9 mouse cellular contexts compared by ENCODE assay signal in the genomic region with DNA sequence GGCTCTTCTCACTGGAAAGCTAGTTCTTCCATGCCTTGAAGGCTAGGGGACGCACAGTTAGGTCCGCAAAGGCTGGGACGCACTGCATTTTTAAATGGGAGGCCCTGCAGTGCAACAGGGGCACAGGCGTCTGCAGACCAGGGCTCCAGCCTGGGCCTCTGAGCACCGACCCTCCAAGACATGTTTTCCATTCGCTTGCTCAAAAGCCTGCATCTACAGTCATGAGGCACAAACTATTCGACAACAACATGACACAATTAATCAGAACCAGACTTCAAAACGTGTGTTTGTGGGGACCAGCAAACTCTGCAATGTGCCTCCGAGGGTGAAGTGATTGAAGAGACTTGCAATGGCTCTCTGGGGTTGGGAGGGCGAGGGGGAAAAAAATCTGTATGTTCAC. TPM values are rescaled to one million over a fixed set of nuclear protein-coding genes. Genes with fewer than 3 reads are reported as not detected.
DNase-seq lines count a peak whose midpoint lies in the region; ATAC-seq and TF ChIP-seq lines count a peak whose summit lies in the region.
"Had no signal": no experiment of that assay in that cellular context is flagged by ENCODE, and none has a peak within 500 bp of the region (broad histone marks: within the 10 kb centered on the region; RNA-seq: fewer than 3 reads in every experiment).

No protein-coding gene starts in this region.

- peaks cover 13 to 27% of the 10 kb centered on the region in 2 experiments for H3K4me1 ChIP-seq in heart, embryonic 14.5 days (ENCODE audit: control insufficient read depth in 2 of 2, insufficient read depth in 2 of 2, low read length in 2 of 2)
- peaks cover 50% of the 10 kb centered on the region for H3K4me1 ChIP-seq in embryonic facial prominence, embryonic 15.5 days
- H3K4me1 ChIP-seq in hindbrain, postnatal 0 days (ENCODE audit: insufficient read depth, low read length) = peaks cover 12% of the 10 kb centered on the region
- H3K4me1 ChIP-seq in neural tube, embryonic 13.5 days (replicated peaks) = peaks cover 94% of the 10 kb centered on the region

- intact Hi-C loops in left cerebral cortex, postnatal 10 days (cut with DNase I) = no loop called here
- intact Hi-C loops in left cerebral cortex, postnatal 14 days (cut with DNase I) = no loop called here

- DNase-seq in heart, adult 18-20 months = no peak
- DNase-seq in hindbrain, postnatal 0 days (ENCODE audit: low spot score) = no peak
- no peak for DNase-seq in left cerebral cortex, postnatal 10 days (ENCODE audit: extremely low spot score in 1 of 2, low spot score in 2 of 2)
- DNase-seq in thymus, postnatal 0 days (ENCODE audit: low spot score) = no peak
- no peak for DNase-seq in left cerebral cortex, postnatal 14 days (ENCODE audit: low spot score in 2 of 2)
- DNase-seq: cerebellum, adult 9-10 months had no signal

- peaks cover 46% of the 10 kb centered on the region for H3K27me3 ChIP-seq in heart, embryonic 14.5 days (ENCODE audit: control insufficient read depth, insufficient read depth, low read length)
- peaks cover 55% of the 10 kb centered on the region for H3K27me3 ChIP-seq in embryonic facial prominence, embryonic 15.5 days
- H3K27me3 ChIP-seq in hindbrain, postnatal 0 days (ENCODE audit: insufficient read depth, low read length) = peaks cover 14% of the 10 kb centered on the region; the same call in 1 of the 2 replicates
- peaks cover 68% of the 10 kb centered on the region for H3K27me3 ChIP-seq in neural tube, embryonic 13.5 days

- no peaks in the 10 kb centered on the region for H3K36me3 ChIP-seq in heart, embryonic 14.5 days (ENCODE audit: control insufficient read depth, insufficient read depth, low read length)
- no peaks in the 10 kb centered on the region for H3K36me3 ChIP-seq in embryonic facial prominence, embryonic 15.5 days
- H3K36me3 ChIP-seq in hindbrain, postnatal 0 days (ENCODE audit: insufficient read depth, low read length) = no peaks in the 10 kb centered on the region
- no peaks in the 10 kb centered on the region for H3K36me3 ChIP-seq in neural tube, embryonic 13.5 days

- no peaks in the 10 kb centered on the region for H3K9me3 ChIP-seq in heart, embryonic 14.5 days (ENCODE audit: control insufficient read depth, low read length)
- H3K9me3 ChIP-seq in embryonic facial prominence, embryonic 15.5 days (replicated peaks) = no peaks in the 10 kb centered on the region
- H3K9me3 ChIP-seq in hindbrain, postnatal 0 days (ENCODE audit: low read length) = no peaks in the 10 kb centered on the region
- H3K9me3 ChIP-seq in neural tube, embryonic 13.5 days = no peaks in the 10 kb centered on the region

- no peak for ATAC-seq in heart, embryonic 14.5 days (ENCODE audit: insufficient number of reproducible peaks, insufficient read depth, low FRiP score, low read depth)
- no peak for ATAC-seq in embryonic facial prominence, embryonic 15.5 days (ENCODE audit: insufficient number of reproducible peaks, low FRiP score, low TSS enrichment, low read depth)
- no peak for ATAC-seq in hindbrain, postnatal 0 days
- ATAC-seq in neural tube, embryonic 13.5 days (ENCODE audit: low read depth) = no peak

- no peak for TF ChIP-seq CTCF in hindbrain, postnatal 0 days (IDR thresholded peaks at IDR 0.05; ENCODE audit: low read depth)

- peak overlapping the region; percentile 51; the same call in 1 of the 2 replicates for H3K9ac ChIP-seq in heart, embryonic 14.5 days (ENCODE audit: low read length)
- no peak overlapping the region for H3K9ac ChIP-seq in embryonic facial prominence, embryonic 15.5 days
- no peak overlapping the region; the same call in 1 of the 2 replicates for H3K9ac ChIP-seq in hindbrain, postnatal 0 days (replicated peaks; ENCODE audit: low read length)
- peak overlapping the region; percentile 85 for H3K9ac ChIP-seq in neural tube, embryonic 13.5 days

- peak overlapping the region; percentile 92 for H3K4me2 ChIP-seq in heart, embryonic 14.5 days (ENCODE audit: low read length)
- peak overlapping the region; percentile 29; the same call in 1 of the 2 replicates for H3K4me2 ChIP-seq in embryonic facial prominence, embryonic 15.5 days (replicated peaks)
- H3K4me2 ChIP-seq in hindbrain, postnatal 0 days (ENCODE audit: low read depth, low read length) = peak overlapping the region; percentile 78
- H3K4me2 ChIP-seq in neural tube, embryonic 13.5 days = peak overlapping the region; percentile 94

- WGBS in heart, embryonic 14.5 days = 23% methylated on average over 10 of the region's 10 CpGs
- 23% methylated on average over 10 of the region's 10 CpGs for WGBS in embryonic facial prominence, embryonic 15.5 days
- WGBS in hindbrain, postnatal 0 days = 31% methylated on average over 10 of the region's 10 CpGs
- 5% methylated on average over 10 of the region's 10 CpGs for WGBS in neural tube, embryonic 13.5 days

- no peak overlapping the region for H3K27ac ChIP-seq in heart, embryonic 14.5 days (replicated peaks in 1 of 2; ENCODE audit: control insufficient read depth in 1 of 2, insufficient read depth in 1 of 2, low read depth in 2 of 2, low read length in 2 of 2)
- H3K27ac ChIP-seq in embryonic facial prominence, embryonic 15.5 days (replicated peaks) = no peak overlapping the region
- no peak overlapping the region for H3K27ac ChIP-seq in hindbrain, postnatal 0 days
- H3K27ac ChIP-seq in neural tube, embryonic 13.5 days (replicated peaks) = peak overlapping the region; percentile 52

- H3K4me3 ChIP-seq in heart, embryonic 14.5 days (ENCODE audit: control insufficient read depth in 1 of 2, insufficient read depth in 1 of 2, low read depth in 1 of 2, low read length in 2 of 2) = peak overlapping the region; percentile 1 to 77; a peak in 3 of 4 replicates
- H3K4me3 ChIP-seq in embryonic facial prominence, embryonic 15.5 days (replicated peaks) = peak overlapping the region; percentile 7; the same call in 1 of the 2 replicates
- peak overlapping the region; percentile 63 for H3K4me3 ChIP-seq in hindbrain, postnatal 0 days (ENCODE audit: low read length)
- H3K4me3 ChIP-seq in neural tube, embryonic 13.5 days = peak overlapping the region; percentile 71

RNA-seq across cellular contexts. Expression of a gene that starts 17.1 kb away (rescaled TPM):
- polyA plus RNA-seq in heart, embryonic 14.5 days (2014; fragmentation: Nextera tagmentation; extraction: Ambion mirVana) = 10.6 and 11.5 TPM in 2 replicates
- 10 to 100 TPM; 72.7 to 76.0 TPM for total RNA-seq in heart, adult 18-20 months (2021)
- polyA plus RNA-seq in embryonic facial prominence, embryonic 15.5 days (2015; fragmentation: Nextera tagmentation; extraction: Ambion mirVana) = 12.5 and 15.8 TPM in 2 replicates
- 81.7 and 101 TPM in 2 replicates for total RNA-seq in hindbrain, postnatal 0 days (2014; rRNA removed)
- 13.8 and 14.3 TPM in 2 replicates for polyA plus RNA-seq in hindbrain, postnatal 0 days (2015; fragmentation: Nextera tagmentation; extraction: Ambion mirVana)
- 31.3 and 35.3 TPM in 2 replicates for polyA plus RNA-seq in neural tube, embryonic 13.5 days (2015; fragmentation: Nextera tagmentation; extraction: Ambion mirVana)
- 10 to 100 TPM in 1 of 2 experiments, 1 to 10 TPM in 1; 8.8 to 10.6 TPM for total RNA-seq in left cerebral cortex, postnatal 10 days (2021)
- polyA plus RNA-seq in thymus, postnatal 0 days (2015; fragmentation: Nextera tagmentation; extraction: Ambion mirVana) = 3.4 and 4.4 TPM in 2 replicates
- total RNA-seq in left cerebral cortex, postnatal 14 days (2021) = 10 to 100 TPM in 1 of 2 experiments, 1 to 10 TPM in 1; 8.0 to 11.1 TPM

RNA-seq across cellular contexts. Expression of a gene that starts 48.4 kb away (rescaled TPM):
- 0.65 and 1.0 TPM in 2 replicates for polyA plus RNA-seq in heart, embryonic 14.5 days (2014; fragmentation: Nextera tagmentation; extraction: Ambion mirVana)
- total RNA-seq in heart, adult 18-20 months (2021) = 1 to 10 TPM; 1.1 to 1.9 TPM
- polyA plus RNA-seq in embryonic facial prominence, embryonic 15.5 days (2015; fragmentation: Nextera tagmentation; extraction: Ambion mirVana) = 0.55 and 1.0 TPM in 2 replicates
- 1.4 and 2.5 TPM in 2 replicates for total RNA-seq in hindbrain, postnatal 0 days (2014; rRNA removed)
- polyA plus RNA-seq in hindbrain, postnatal 0 days (2015; fragmentation: Nextera tagmentation; extraction: Ambion mirVana) = 0.34 and 0.65 TPM in 2 replicates
- 1.3 and 1.6 TPM in 2 replicates for polyA plus RNA-seq in neural tube, embryonic 13.5 days (2015; fragmentation: Nextera tagmentation; extraction: Ambion mirVana)
- total RNA-seq in left cerebral cortex, postnatal 10 days (2021) = 1 to 10 TPM; 2.5 to 2.7 TPM
- polyA plus RNA-seq in thymus, postnatal 0 days (2015; fragmentation: Nextera tagmentation; extraction: Ambion mirVana) = 10.5 and 12.0 TPM in 2 replicates
- 1 to 10 TPM; 4.0 to 4.1 TPM for total RNA-seq in left cerebral cortex, postnatal 14 days (2021)

Comparison
In these comparisons a context has a peak if more than half of its experiments do, and no peak if none do; other contexts are left out.
1. H3K4me2 ChIP-seq: peak in every context shown above with its lines; median percentile 94 in neural tube, embryonic 13.5 days; 92 in heart, embryonic 14.5 days; 78 in hindbrain, postnatal 0 days; 29 in embryonic facial prominence, embryonic 15.5 days.
2. H3K4me3 ChIP-seq: peak in every context shown above with its lines; median percentile 71 in neural tube, embryonic 13.5 days; 63 in hindbrain, postnatal 0 days; 39 in heart, embryonic 14.5 days; 7 in embryonic facial prominence, embryonic 15.5 days.
3. H3K9ac ChIP-seq: peak in heart, embryonic 14.5 days (single experiment) and neural tube, embryonic 13.5 days (single experiment); none in embryonic facial prominence, embryonic 15.5 days (single experiment) and hindbrain, postnatal 0 days (single experiment).